In the genomic region with DNA sequence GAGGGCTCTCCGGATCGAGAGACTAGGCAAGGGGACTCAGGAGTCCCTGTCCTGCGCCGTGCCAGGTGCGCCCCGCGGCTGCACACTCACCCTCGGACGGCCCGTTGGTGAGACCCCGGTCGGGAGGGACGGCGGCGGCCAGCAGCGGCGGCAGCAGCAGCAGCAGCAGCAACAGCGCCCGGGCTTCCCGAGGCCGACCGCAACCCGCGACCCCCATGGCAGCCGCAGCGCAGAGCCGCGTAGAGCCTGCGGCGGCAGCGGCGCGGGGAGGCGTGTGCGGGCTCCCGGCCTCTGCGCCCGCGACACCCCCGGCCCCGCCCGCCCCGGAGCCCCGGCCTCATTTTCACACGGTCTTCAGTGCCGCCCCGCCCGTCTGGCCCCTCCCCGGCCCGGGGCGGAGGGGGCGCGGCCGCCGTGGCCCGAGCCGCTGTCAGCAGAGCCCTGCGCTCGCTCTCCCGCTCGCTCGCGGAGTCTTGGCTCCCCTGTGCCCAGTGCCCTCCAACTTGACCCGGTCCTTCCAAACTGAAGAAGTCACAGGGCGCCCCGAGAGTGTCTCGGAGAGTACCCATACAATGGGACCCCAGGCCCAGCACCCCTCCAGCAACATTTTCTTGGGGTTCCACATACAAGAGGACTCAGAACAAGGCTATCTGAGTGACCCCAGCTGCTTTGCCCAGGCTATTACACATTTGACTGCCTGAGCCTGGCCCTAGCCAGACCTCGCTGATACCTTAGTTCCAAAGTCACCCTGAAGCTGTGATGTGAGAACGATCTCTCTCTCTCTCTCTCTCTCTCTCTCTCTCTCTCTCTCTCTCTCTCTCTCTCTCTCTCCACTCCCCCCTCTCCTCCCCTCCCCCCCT, we compare ENCODE assay signal across 9 mouse cellular contexts. TPM values are rescaled to one million over a fixed set of nuclear protein-coding genes. Genes with fewer than 3 reads are reported as not detected.
DNase-seq lines count a peak whose midpoint lies in the region; ATAC-seq and TF ChIP-seq lines count a peak whose summit lies in the region.
"Had no signal": no experiment of that assay in that cellular context is flagged by ENCODE, and none has a peak within 500 bp of the region (broad histone marks: within the 10 kb centered on the region; RNA-seq: fewer than 3 reads in every experiment).

A gene (minus strand): TSS at position 310 of the 860 bp plus-strand sequence.

- intact Hi-C loops in left cerebral cortex, postnatal 36 days (cut with DNase I) = no loop called here

- peak within 1 kb of the TSS; percentile 58 for H3K4me3 ChIP-seq in embryonic facial prominence, embryonic 14.5 days (ENCODE audit: low read depth, low read length)
- H3K4me3 ChIP-seq in hindbrain, embryonic 12.5 days = peak within 1 kb of the TSS; percentile 69
- H3K4me3 ChIP-seq in liver, embryonic 14.5 days (ENCODE audit: insufficient read depth in 1 of 2, low read depth in 2 of 2, low read length in 2 of 2) = peak within 1 kb of the TSS; percentile 25 to 50
- H3K4me3 ChIP-seq in neural tube, embryonic 15.5 days (replicated peaks) = peak within 1 kb of the TSS; percentile 57

- peak within 1 kb of the TSS; percentile 73 for H3K9ac ChIP-seq in embryonic facial prominence, embryonic 14.5 days (ENCODE audit: low read depth, low read length)
- peak within 1 kb of the TSS; percentile 72 for H3K9ac ChIP-seq in hindbrain, embryonic 12.5 days
- no peak within 1 kb of the TSS for H3K9ac ChIP-seq in liver, embryonic 14.5 days (replicated peaks)
- peak within 1 kb of the TSS; percentile 68 for H3K9ac ChIP-seq in neural tube, embryonic 15.5 days (replicated peaks)

- H3K27ac ChIP-seq in embryonic facial prominence, embryonic 14.5 days (replicated peaks; ENCODE audit: low read depth, low read length) = no peak within 1 kb of the TSS
- H3K27ac ChIP-seq in hindbrain, embryonic 12.5 days = no peak within 1 kb of the TSS
- H3K27ac ChIP-seq in liver, embryonic 14.5 days = no peak within 1 kb of the TSS
- H3K27ac ChIP-seq in neural tube, embryonic 15.5 days (replicated peaks) = no peak within 1 kb of the TSS

- peak within 1 kb of the TSS; percentile 98 for H3K4me2 ChIP-seq in embryonic facial prominence, embryonic 14.5 days (ENCODE audit: low read depth, low read length)
- H3K4me2 ChIP-seq in hindbrain, embryonic 12.5 days (replicated peaks) = peak within 1 kb of the TSS; percentile 99
- H3K4me2 ChIP-seq in liver, embryonic 14.5 days (ENCODE audit: low read depth) = peak within 1 kb of the TSS; percentile 64
- H3K4me2 ChIP-seq in neural tube, embryonic 15.5 days = peak within 1 kb of the TSS; percentile 93

- H3K27me3 ChIP-seq in embryonic facial prominence, embryonic 14.5 days (replicated peaks; ENCODE audit: control insufficient read depth, insufficient read depth, low read length) = peaks cover 25% of the 10 kb centered on the region
- peaks cover 22% of the 10 kb centered on the region for H3K27me3 ChIP-seq in hindbrain, embryonic 12.5 days
- H3K27me3 ChIP-seq in liver, embryonic 14.5 days (ENCODE audit: control insufficient read depth, insufficient read depth, low read length) = peaks cover 41% of the 10 kb centered on the region
- no peaks in the 10 kb centered on the region; the same call in none of the 2 replicates for H3K27me3 ChIP-seq in neural tube, embryonic 15.5 days (replicated peaks)

- no peak for TF ChIP-seq CTCF in liver, embryonic 14.5 days (IDR thresholded peaks at IDR 0.05; ENCODE audit: low read depth)

- ATAC-seq in embryonic facial prominence, embryonic 14.5 days (ENCODE audit: low read depth) = peak; percentile 77
- peak; percentile 80 for ATAC-seq in hindbrain, embryonic 12.5 days (ENCODE audit: low FRiP score)
- ATAC-seq in liver, embryonic 14.5 days (ENCODE audit: insufficient read depth) = peak; percentile 47; the same call in 1 of the 2 replicates
- ATAC-seq in neural tube, embryonic 15.5 days (ENCODE audit: low FRiP score) = peak; percentile 83
- ATAC-seq in activated CD4-positive, CD25-positive, alpha-beta regulatory T cell, adult 4 months = no peak

- H3K4me1 ChIP-seq in embryonic facial prominence, embryonic 14.5 days (ENCODE audit: control insufficient read depth, insufficient read depth, low read length) = no peaks in the 10 kb centered on the region; the same call in 1 of the 2 replicates
- H3K4me1 ChIP-seq in hindbrain, embryonic 12.5 days = peaks cover 14% of the 10 kb centered on the region
- H3K4me1 ChIP-seq in liver, embryonic 14.5 days (replicated peaks; ENCODE audit: control insufficient read depth in 2 of 2, insufficient read depth in 2 of 2, low read length in 1 of 2) = peaks cover 0 to 2% of the 10 kb centered on the region in 2 experiments; a peak in 2 of 4 replicates
- peaks cover 27% of the 10 kb centered on the region for H3K4me1 ChIP-seq in neural tube, embryonic 15.5 days

- 0 out of 2 replicates have a peak, but pooled peaks cover 3% of the 10 kb centered on the region for H3K9me3 ChIP-seq in embryonic facial prominence, embryonic 14.5 days (ENCODE audit: control insufficient read depth, low read length)
- no peaks in the 10 kb centered on the region for H3K9me3 ChIP-seq in hindbrain, embryonic 12.5 days (replicated peaks)
- no peaks in the 10 kb centered on the region for H3K9me3 ChIP-seq in liver, embryonic 14.5 days (ENCODE audit: control insufficient read depth, low read length)
- H3K9me3 ChIP-seq in neural tube, embryonic 15.5 days (replicated peaks) = no peaks in the 10 kb centered on the region

- WGBS in embryonic facial prominence, embryonic 14.5 days = 2% methylated on average over 31 of the region's 69 CpGs
- WGBS in hindbrain, embryonic 12.5 days = under 1% methylated on average over 53 of the region's 69 CpGs
- 2% methylated on average over 53 of the region's 69 CpGs for WGBS in liver, embryonic 14.5 days (ENCODE audit: insufficient replicate concordance)
- WGBS in neural tube, embryonic 15.5 days = under 1% methylated on average over 45 of the region's 69 CpGs

- no peaks in the 10 kb centered on the region for H3K36me3 ChIP-seq in embryonic facial prominence, embryonic 14.5 days (ENCODE audit: control insufficient read depth, insufficient read depth, low read length)
- H3K36me3 ChIP-seq in hindbrain, embryonic 12.5 days = no peaks in the 10 kb centered on the region
- H3K36me3 ChIP-seq in liver, embryonic 14.5 days (replicated peaks; ENCODE audit: control insufficient read depth, insufficient read depth, low read depth) = no peaks in the 10 kb centered on the region
- H3K36me3 ChIP-seq in neural tube, embryonic 15.5 days = no peaks in the 10 kb centered on the region

- TF ChIP-seq EP300 in liver, embryonic 14.5 days (IDR thresholded peaks at IDR 0.05; ENCODE audit: low read depth) = no peak

- DNase-seq in ovary, postnatal 36 days (ENCODE audit: low spot score) = peak; percentile 42
- no peak for DNase-seq in ovary, adult 18-20 months (ENCODE audit: low spot score)
- peak; percentile 20 for DNase-seq in embryonic facial prominence, embryonic 14.5 days (ENCODE audit: low spot score)
- no peak for DNase-seq in liver, embryonic 14.5 days (ENCODE audit: low read depth in 3 of 3, low spot score in 3 of 3)
- no peak for DNase-seq in left cerebral cortex, postnatal 36 days (ENCODE audit: low spot score in 2 of 2)

RNA-seq across cellular contexts. Expression of the gene that starts here (rescaled TPM):
- 5.2 and 7.7 TPM in 2 replicates for polyA plus RNA-seq in embryonic facial prominence, embryonic 14.5 days (2014; fragmentation: Nextera tagmentation; extraction: Ambion mirVana)
- 2.4 and 3.6 TPM in 2 replicates for polyA plus RNA-seq in hindbrain, embryonic 12.5 days (2016; fragmentation: Nextera tagmentation; extraction: Ambion mirVana)
- polyA plus RNA-seq in liver, embryonic 14.5 days (2012; rRNA removed) = 0.01 and 0.02 TPM in 2 replicates
- polyA plus RNA-seq in liver, embryonic 14.5 days (2014; fragmentation: Nextera tagmentation; extraction: Ambion mirVana) = 0.03 TPM in 1 of 2 replicates, not detected in the other
- 3.2 and 3.5 TPM in 2 replicates for polyA plus RNA-seq in neural tube, embryonic 15.5 days (2015; fragmentation: Nextera tagmentation; extraction: Ambion mirVana)
- total RNA-seq in left cerebral cortex, postnatal 36 days (2021) = 1 to 10 TPM in 1 of 2 experiments, under 1 TPM in 1; 0.94 to 1.2 TPM
- polyA plus RNA-seq in activated CD4-positive, CD25-positive, alpha-beta regulatory T cell, adult 4 months (2017; shearing (Covaris generic)) = under 1 TPM in 1 of 2 experiments, not detected in 1; 0.09 TPM
- total RNA-seq: neutrophil, adult 5-6 weeks had no signal

Comparison
In these comparisons a context has a peak if more than half of its experiments do, and no peak if none do; other contexts are left out.
1. DNase-seq: peak in ovary, postnatal 36 days (single experiment) and embryonic facial prominence, embryonic 14.5 days (single experiment); none in ovary, adult 18-20 months (single experiment), liver, embryonic 14.5 days (0 of 3) and left cerebral cortex, postnatal 36 days (0 of 2).
2. Peak in ATAC-seq, H3K4me3 ChIP-seq and H3K4me2 ChIP-seq in liver, embryonic 14.5 days; RNA of the gene not detected or under 1 TPM.
3. Peak in every context shown above with its lines, with median percentiles within 50 percentile points of each other: H3K4me2 ChIP-seq and H3K4me3 ChIP-seq.